Mouse (Mus musculus) midbrain, postnatal 0 days (tissue): Measurements from ENCODE around the gene 9930022D16Rik. TPM values are rescaled to one million over a fixed set of nuclear protein-coding genes. Genes with fewer than 3 reads are reported as not detected.

Experiments
- ATAC-seq: fragments of 200-750 bp; cut with Nextera tagmentation; 2 replicates; pipeline ENCODE4 v1.8.0; 2017; ENCODE audit warnings: moderate number of reproducible peaks, mild to moderate bottlenecking, moderate TSS enrichment, moderate library complexity; ENCODE audit not compliant: low FRiP score
- DNase-seq: peaks from one replicate; pipeline ENCODE4 v3.0.0-alpha.2; 2015; ENCODE audit warnings: low spot score
- H3K27ac ChIP-seq: fragments of 300-500 bp; sonication (generic); 2 replicates; pipeline ENCODE4 v1.5.1; 2014; ENCODE audit warnings: low read depth, mild to moderate bottlenecking, low read length, mixed read lengths
- H3K27me3 ChIP-seq: fragments of 300-500 bp; sonication (generic); 2 replicates; pipeline ENCODE4 v1.6.1; 2014; ENCODE audit warnings: low read length, control low read depth, mixed read lengths; ENCODE audit not compliant: insufficient read depth
- H3K36me3 ChIP-seq: fragments of 300-500 bp; sonication (generic); 2 replicates; pipeline ENCODE4 v1.6.1; 2014; ENCODE audit warnings: low read length, control low read depth, mixed read lengths; ENCODE audit not compliant: insufficient read depth
- H3K4me1 ChIP-seq: fragments of 300-500 bp; sonication (generic); 2 replicates; pipeline ENCODE4 v1.6.1; 2014; ENCODE audit warnings: mild to moderate bottlenecking, control low read depth, antibody characterized with exemption, low read length, mixed read lengths; ENCODE audit not compliant: insufficient read depth
- H3K4me2 ChIP-seq: fragments of 300-500 bp; sonication (generic); 2 replicates; pipeline ENCODE4 v1.6.1; 2014; ENCODE audit warnings: low read depth, mild to moderate bottlenecking, low read length, mixed read lengths; ENCODE audit not compliant: poor library complexity, severe bottlenecking
- H3K4me3 ChIP-seq: fragments of 300-500 bp; sonication (generic); 2 replicates; pipeline ENCODE4 v1.5.1; 2014; ENCODE audit warnings: low read depth, mild to moderate bottlenecking, low read length, moderate library complexity
- H3K9ac ChIP-seq: fragments of 300-500 bp; sonication (generic); replicated peaks from 2 replicates; pipeline ENCODE4 v1.6.1; 2014; ENCODE audit warnings: mild to moderate bottlenecking, low read length, moderate library complexity, mixed read lengths; ENCODE audit not compliant: poor library complexity, severe bottlenecking
- H3K9me3 ChIP-seq: fragments of 300-500 bp; sonication (generic); 2 replicates; pipeline ENCODE4 v1.6.1; 2016; ENCODE audit warnings: low read length, control low read depth
- CTCF ChIP-seq: IDR thresholded peaks from 2 replicates; pipeline ENCODE4 v1.5.1; 2016; ENCODE audit warnings: antibody characterized with exemption, mild to moderate bottlenecking
- WGBS: fragments of 180-500 bp; shearing (Covaris S2); extraction: QIAGEN DNeasy Blood & Tissue Kit; methylation state at CpG from one replicate; pipeline ENCODE4 v1.1.7; 2014; 5-methylcytosine and 5-hydroxymethylcytosine counted together
- microRNA-seq: library from miRNA; unstranded; fragments of <30 nt; microRNA quantifications from one replicate; pipeline ENCODE4, GENCODE M21; 2016; ENCODE audit warnings: borderline number of aligned reads
- polyA plus RNA-seq: library from polyadenylated mRNA; unstranded; fragments of >200 nt; fragmentation: Nextera tagmentation; extraction: Ambion mirVana; gene quantifications from 2 replicates; pipeline ENCODE4 v1.2.1, GENCODE M21; 2015
- total RNA-seq: library from RNA; depleted of rRNA; stranded (reverse); fragments of >200 nt; gene quantifications from 2 replicates; pipeline ENCODE4 v1.2.3, GENCODE M21; 2014; rRNA removed

Gene 9930022D16Rik
- total and polyA plus RNA-seq, 2 experiments from 2014 or later, result not detected

DNA sequence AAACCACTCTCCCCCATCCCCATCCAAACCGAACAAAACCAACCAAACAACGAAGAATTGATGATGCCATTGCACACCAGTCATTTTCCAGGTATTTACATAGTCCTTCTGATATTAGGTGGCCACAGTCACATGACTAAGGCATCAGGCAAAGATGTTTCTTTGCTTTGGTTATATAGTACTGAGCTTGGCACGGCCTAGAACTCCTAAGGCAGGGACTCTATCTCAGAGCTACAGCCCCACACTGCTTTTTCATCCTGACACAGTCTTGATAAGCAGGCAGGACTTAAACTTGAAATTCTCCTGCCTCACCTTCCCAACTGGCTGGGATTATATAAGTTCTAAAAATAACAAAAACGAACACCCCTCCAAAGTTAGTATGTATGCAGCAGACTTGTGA is 51.4 kb downstream of the 9930022D16Rik start:
- Histone ChIP-seq H3K9me3 (no peaks in the 10 kb centered on the region), H3K4me2 (no peak overlapping the region), H3K9ac (no peak overlapping the region), H3K4me3 (no peak overlapping the region), H3K27me3 (no peaks in the 10 kb centered on the region), H3K4me1 (no peaks in the 10 kb centered on the region), H3K36me3 (peaks cover 2% of the 10 kb centered on the region; the same call in 1 of the 2 replicates), H3K27ac (no peak overlapping the region)
- DNase-seq (no peak), ATAC-seq (no peak)
- WGBS, result 94% methylated on average over 4 of the region's 4 CpGs
- TF ChIP-seq CTCF, result no peak

DNA sequence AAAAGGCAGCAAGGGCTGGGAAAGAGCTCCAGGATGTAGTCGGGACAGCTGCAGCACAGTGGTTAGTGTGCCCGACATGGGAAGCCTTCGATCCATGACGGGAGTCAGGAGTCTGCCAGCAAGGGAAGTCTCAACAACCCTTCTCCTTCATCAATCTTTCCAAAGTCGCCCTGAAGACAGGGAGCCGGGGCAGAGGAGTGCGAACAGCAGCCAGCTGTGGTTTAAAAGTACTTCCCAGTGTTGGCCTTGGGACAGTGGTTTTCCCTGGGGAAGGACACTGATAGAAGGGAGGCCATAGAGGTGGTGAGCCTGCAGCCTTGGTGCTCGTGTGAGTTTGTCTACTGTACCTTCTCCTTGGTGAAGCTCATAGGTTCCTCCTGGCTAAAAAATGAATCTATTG is 53.3 kb downstream of the 9930022D16Rik start:
- 90% methylated on average over 8 of the region's 8 CpGs for WGBS
- DNase-seq (no peak), ATAC-seq (no peak)
- Histone ChIP-seq H3K4me1 (no peaks in the 10 kb centered on the region), H3K4me3 (no peak overlapping the region), H3K9ac (no peak overlapping the region), H3K27ac (no peak overlapping the region), H3K9me3 (no peaks in the 10 kb centered on the region), H3K27me3 (no peaks in the 10 kb centered on the region; the same call in 1 of the 2 replicates), H3K4me2 (no peak overlapping the region), H3K36me3 (peaks cover 2% of the 10 kb centered on the region; the same call in 1 of the 2 replicates)
- TF ChIP-seq CTCF, result no peak

DNA sequence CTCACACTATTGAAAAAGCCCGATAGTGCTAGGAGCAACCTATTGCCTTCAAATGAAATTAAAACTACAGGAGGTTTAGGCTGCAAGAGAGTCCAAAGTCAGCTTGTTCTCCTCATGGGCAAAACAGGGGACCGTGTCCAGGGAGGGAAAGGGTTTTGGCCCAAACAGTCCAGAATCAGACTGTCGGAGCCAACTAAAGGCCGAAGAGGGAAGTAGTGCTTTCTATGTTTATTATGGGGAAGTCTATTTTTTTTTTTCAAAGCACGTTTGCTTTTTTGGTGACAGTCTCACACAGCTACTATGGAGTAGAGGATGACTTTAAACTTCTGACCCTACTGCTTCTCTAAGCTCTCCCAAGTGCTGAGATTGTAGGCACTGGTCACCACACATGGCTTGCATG is 54.4 kb downstream of the 9930022D16Rik start:
- H3K36me3 ChIP-seq, result peaks cover 2% of the 10 kb centered on the region; the same call in 1 of the 2 replicates
- no peak overlapping the region for H3K4me3 ChIP-seq
- DNase-seq, result no peak
- H3K9me3 ChIP-seq, result no peaks in the 10 kb centered on the region
- WGBS, result 84% methylated on average over 5 of the region's 5 CpGs
- no peak overlapping the region for H3K27ac ChIP-seq
- ATAC-seq, result no peak
- H3K27me3 ChIP-seq, result no peaks in the 10 kb centered on the region; the same call in 1 of the 2 replicates
- H3K4me2 ChIP-seq, result no peak overlapping the region
- no peaks in the 10 kb centered on the region for H3K4me1 ChIP-seq
- no peak overlapping the region for H3K9ac ChIP-seq
- TF ChIP-seq CTCF, result no peak

Small RNA genes lying within 50 kb of the gene (microRNA-seq; reads per million reads assigned to microRNA genes)
- gene Gm25540, result not detected

Other genes with a start within 250 kb of the 9930022D16Rik start
- gene Rgs9, start 115.8 kb upstream of the 9930022D16Rik start, total RNA-seq, result 33.8 and 42.1 TPM in 2 replicates
- gene Rgs9, start 115.8 kb upstream of the 9930022D16Rik start, polyA plus RNA-seq, result 19.3 and 23.3 TPM in 2 replicates
- 50.3 and 61.0 TPM in 2 replicates for gene Gna13, start 51.1 kb upstream of the 9930022D16Rik start, total RNA-seq
- gene Gna13, start 51.1 kb upstream of the 9930022D16Rik start, polyA plus RNA-seq, result 31.1 and 35.3 TPM in 2 replicates
- 156 and 182 TPM in 2 replicates for gene Amz2, start 12.0 kb downstream of the 9930022D16Rik start, total RNA-seq
- 39.6 and 40.1 TPM in 2 replicates for gene Amz2, start 12.0 kb downstream of the 9930022D16Rik start, polyA plus RNA-seq
- 6.6 and 6.9 TPM in 2 replicates for gene Arsg, start 59.5 kb downstream of the 9930022D16Rik start, total RNA-seq
- 5.1 and 6.0 TPM in 2 replicates for gene Arsg, start 59.5 kb downstream of the 9930022D16Rik start, polyA plus RNA-seq
- gene Slc16a6, start 59.7 kb downstream of the 9930022D16Rik start, total RNA-seq, result 11.5 and 22.1 TPM in 2 replicates
- 4.8 and 6.3 TPM in 2 replicates for gene Slc16a6, start 59.7 kb downstream of the 9930022D16Rik start, polyA plus RNA-seq
- 12.7 and 14.9 TPM in 2 replicates for gene Wipi1, start 198.1 kb downstream of the 9930022D16Rik start, total RNA-seq
- gene Wipi1, start 198.1 kb downstream of the 9930022D16Rik start, polyA plus RNA-seq, result 17.1 and 18.3 TPM in 2 replicates
- 231 and 289 TPM in 2 replicates for gene Prkar1a, start 235.5 kb downstream of the 9930022D16Rik start, total RNA-seq
- gene Prkar1a, start 235.5 kb downstream of the 9930022D16Rik start, polyA plus RNA-seq, result 467 and 473 TPM in 2 replicates